Comparison of ENCODE assay signal across 20 mouse cellular contexts in genomic region chr17:88587371-88587770, GRCm38 (mm10). TPM values are rescaled to one million over a fixed set of nuclear protein-coding genes. Genes with fewer than 3 reads are reported as not detected.
"Had no signal": no experiment of that assay in that cellular context is flagged by ENCODE, and none has a peak within 500 bp of the region (broad histone marks: within the 10 kb centered on the region; RNA-seq: fewer than 3 reads in every experiment).

No protein-coding gene starts in this region.

- H3K27ac ChIP-seq: lung, embryonic 15.5 days; macrophage; midbrain, embryonic 12.5 days; neural tube, embryonic 13.5 days; neural tube, embryonic 15.5 days had no signal

- DNase-seq: lung, adult 2 months; lung, postnatal 14 days; lung, postnatal 36 days; midbrain, embryonic 14.5 days; retina, postnatal 1 day; right cerebral cortex, adult 18-20 months; right cerebral cortex, postnatal 25 days; right cerebral cortex, postnatal 4 days; spleen, adult 18-20 months; thymus, adult 18-20 months; thymus, postnatal 14 days; thymus, postnatal 36 days had no signal

- H3K4me3 ChIP-seq: lung, embryonic 15.5 days; megakaryocyte, embryonic 14.5 days; midbrain, embryonic 12.5 days; myocyte; neural tube, embryonic 13.5 days; neural tube, embryonic 15.5 days had no signal

RNA-seq across cellular contexts. Expression of gene Ston1, which starts 10.1 kb away (rescaled TPM):
- total RNA-seq: megakaryocyte progenitor cell, adult 5-6 weeks had no signal
